Mouse (Mus musculus): ENCODE data around the gene Gm21497.
"Not testable (repeated sequence)": the region's sequence is repeated elsewhere in the genome, so short reads cannot be mapped to it uniquely, and the experiment has no call there.

The Gm21497 gene

DNA sequence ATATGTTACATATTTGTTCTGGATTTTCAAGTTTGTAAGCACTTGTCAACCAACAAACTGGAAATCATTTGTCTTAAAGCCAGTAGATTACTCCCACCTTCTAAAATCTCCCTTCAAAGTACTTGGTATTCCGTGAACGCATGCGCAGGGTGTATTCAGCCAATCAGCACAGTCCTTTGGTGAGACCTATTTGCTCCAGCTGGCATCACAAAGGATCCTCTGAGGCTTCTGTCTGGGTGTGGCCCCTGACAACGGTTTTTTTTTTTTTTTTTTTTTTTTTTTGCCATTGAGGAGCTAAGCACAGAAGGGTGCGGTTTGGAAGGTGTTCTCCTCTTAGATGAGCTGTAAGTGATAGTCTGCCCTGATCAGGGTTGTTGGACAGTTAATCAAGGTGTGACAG, at the start of gene Gm21497:
Gm21497 (plus strand) TSS at position 301 of the 400 bp plus-strand sequence.
- DNase-seq = not testable (repeated sequence)

All from thymus, postnatal 14 days (tissue).